Mouse (Mus musculus): ENCODE data around the gene Palm2.

Palm2 gene

GRCm38 (mm10) chr4:57704575-57704974 is 270.5 kb downstream of the Palm2 start:
- no peak for DNase-seq (ENCODE audit: low read depth)

DNA sequence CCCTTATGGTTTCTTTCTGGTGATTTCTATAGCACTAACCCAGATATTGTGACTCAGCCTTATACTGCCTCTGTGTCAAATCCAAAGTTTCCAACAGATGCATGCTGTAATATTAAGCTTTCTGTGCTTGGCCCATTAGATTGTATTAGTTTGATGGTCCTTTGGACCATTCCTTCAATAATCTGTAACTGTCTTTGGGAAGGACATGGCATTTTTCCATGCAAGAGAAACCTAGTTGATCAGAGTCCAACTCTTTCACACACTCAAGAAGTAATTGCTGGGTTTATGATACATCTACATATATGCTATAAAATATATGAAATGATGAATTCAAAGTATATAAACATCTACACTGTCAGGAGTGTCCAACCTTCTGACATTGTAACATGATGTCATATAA is 281.8 kb downstream of the Palm2 start:
- no peak for DNase-seq (ENCODE audit: low read depth)

GRCm38 (mm10) chr4:57716735-57717134 is 282.7 kb downstream of the Palm2 start:
- DNase-seq (ENCODE audit: low read depth), result no peak

- no peak for DNase-seq (ENCODE audit: low read depth)
Measured at GRCm38 (mm10) chr4:57717354-57717753, 283.3 kb downstream of the Palm2 start, which contains the start of gene Akap2. Gene Akap2 (plus strand): TSS chr4:57717657.

GRCm38 (mm10) chr4:57719370-57719769 is 285.3 kb downstream of the Palm2 start:
- no peak for DNase-seq (ENCODE audit: low read depth)

GRCm38 (mm10) chr4:57720869-57721361 is 286.9 kb downstream of the Palm2 start:
- peak; percentile 65 for DNase-seq (ENCODE audit: low read depth)

DNA sequence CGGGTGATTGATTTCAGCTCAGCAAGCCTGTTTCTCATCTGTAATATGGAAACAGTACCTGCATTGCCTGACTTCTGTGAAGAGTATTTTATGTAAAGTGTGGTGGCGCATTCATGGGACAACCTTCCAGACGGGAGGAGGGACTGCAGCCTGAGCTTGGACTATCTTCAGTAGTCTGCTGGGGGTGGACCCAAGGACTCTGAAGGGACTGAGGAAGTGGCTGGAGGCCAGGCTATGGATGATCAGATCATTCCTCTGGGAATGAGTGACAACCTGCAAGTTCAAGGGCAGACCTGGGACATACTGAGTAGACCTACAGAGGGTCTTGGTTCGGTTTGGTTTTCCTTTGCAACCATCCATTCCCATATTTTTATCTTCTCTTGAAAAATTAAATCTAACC is 288.2 kb downstream of the Palm2 start:
- DNase-seq (ENCODE audit: low read depth), result no peak

GRCm38 (mm10) chr4:57723659-57724058 is 289.6 kb downstream of the Palm2 start:
- DNase-seq (ENCODE audit: low read depth), result no peak

- DNase-seq (ENCODE audit: low read depth), result peak; percentile 47
Measured at GRCm38 (mm10) chr4:57725569-57725968, 291.5 kb downstream of the Palm2 start.

- no peak for DNase-seq (ENCODE audit: low read depth)
Measured at GRCm38 (mm10) chr4:57728611-57729183, 294.6 kb downstream of the Palm2 start.

DNA sequence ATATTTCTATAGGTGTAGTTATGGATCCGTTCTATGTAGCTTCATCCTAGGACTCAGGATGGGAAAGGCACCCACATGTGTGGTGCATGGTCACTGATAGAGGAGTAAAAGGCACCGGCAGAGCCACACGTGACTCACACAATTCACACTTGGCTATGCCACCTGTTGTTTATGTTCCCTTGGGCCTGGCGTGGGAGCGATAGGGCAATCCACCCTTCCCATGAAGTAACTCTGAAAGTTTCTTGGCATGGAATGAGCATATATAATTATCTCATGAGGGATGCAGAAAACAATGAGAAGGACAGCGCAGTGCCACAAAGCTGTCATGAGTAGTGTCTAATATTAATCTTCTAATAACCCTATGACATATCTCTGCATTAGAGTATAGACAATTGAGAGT is 296.0 kb downstream of the Palm2 start:
- no peak for DNase-seq (ENCODE audit: low read depth)

- peak; percentile 58 for DNase-seq (ENCODE audit: low read depth)
Measured at GRCm38 (mm10) chr4:57730801-57731598, 297.0 kb downstream of the Palm2 start.

DNA sequence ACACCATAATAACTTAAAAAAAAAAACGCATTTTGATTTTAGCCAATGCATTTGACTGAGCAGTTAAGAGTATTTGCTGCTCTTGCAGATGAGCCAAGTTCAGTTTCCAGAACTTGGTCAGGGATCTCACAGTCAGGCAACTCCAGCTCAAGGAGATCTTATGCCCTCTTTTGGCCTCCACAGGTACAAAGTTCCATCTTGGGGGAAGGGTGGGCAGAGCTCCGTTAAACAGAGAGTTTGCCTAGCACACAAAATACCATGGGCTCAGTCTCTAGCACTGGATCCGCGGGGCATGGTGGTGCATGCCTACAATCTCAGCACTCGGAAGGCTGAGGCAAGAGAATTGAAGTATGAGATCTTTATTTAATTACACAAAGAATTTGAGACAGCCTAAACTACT is 298.3 kb downstream of the Palm2 start:
- no peak for DNase-seq (ENCODE audit: low read depth)

- peak; percentile 65 for DNase-seq (ENCODE audit: low read depth)
Measured at GRCm38 (mm10) chr4:57733445-57733844, 299.4 kb downstream of the Palm2 start.

DNA sequence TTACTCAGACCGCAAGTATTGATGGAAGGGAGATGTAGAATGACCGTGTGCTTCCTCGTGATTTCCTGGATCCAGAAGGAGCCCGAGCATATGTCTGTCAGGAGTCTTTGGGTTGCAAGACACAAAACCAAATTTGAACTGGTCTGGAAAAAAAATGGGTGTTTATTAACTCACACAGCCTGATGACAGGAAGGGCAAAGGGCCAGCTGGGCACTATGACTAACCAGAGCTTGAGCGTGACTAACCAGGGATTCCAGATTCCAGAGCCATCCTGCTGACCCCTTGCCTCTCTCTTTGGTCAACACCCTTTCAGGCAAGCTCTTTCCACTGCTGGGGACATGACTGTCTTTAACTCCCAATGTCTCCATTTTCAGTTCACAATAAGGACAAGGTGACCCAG is 301.4 kb downstream of the Palm2 start:
- DNase-seq (ENCODE audit: low read depth), result peak; percentile 99

DNA sequence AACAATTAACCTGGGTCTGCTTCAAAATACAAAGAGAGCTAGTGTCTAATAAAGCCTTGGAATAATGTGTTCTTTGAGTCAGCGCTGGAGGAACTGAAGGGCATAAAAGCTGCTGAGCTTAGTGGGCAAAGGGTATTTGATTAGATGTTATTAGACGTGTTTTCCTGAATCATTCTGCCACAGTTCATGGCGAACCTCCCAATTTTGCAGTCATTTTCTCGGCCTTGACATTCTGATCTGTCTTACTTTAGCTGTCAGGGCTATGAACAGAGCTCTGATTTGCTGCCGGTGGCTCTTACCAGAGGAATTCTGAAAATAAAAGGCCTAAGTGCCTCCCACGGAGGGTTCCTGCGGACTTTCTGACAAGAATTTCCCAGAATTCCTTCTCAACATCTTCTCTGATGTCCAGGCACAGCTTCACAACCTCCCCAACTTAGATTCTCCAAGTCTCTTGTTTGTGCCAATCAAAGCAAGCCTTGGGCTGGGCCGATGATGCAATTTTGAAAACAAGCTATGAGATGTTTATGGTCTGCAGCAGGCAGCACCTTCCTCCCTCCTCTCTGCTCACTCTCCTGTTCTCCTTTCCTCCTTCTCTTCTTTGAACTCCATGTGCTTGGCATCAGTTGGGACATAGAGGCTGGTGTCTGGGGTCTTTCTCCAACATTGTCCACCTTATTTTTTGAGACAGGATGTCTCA is 305.0 kb downstream of the Palm2 start:
- peak; percentile 78 for DNase-seq (ENCODE audit: low read depth)

- DNase-seq (ENCODE audit: low read depth), result no peak
Measured at GRCm38 (mm10) chr4:57743325-57743929, 309.4 kb downstream of the Palm2 start.

DNA sequence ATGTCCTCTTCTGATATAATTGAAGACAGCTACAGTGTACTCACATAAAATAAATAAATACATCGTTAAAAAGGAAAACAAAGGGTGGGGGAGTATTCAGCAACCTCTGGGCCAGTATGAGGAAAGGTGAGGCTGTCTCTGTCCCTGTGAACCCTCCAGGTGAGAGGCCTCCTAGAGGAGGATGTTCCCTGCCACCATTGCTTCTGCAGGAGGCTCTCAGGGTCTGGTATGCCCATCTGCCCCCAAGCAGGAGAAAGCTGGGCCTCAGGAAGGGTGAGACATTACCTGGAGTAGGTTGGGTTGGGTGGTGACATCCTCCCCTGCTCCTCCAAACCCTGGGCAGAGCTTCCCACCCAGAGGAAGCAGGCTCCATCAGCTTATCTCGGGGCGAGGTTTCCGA is 316.6 kb downstream of the Palm2 start:
- DNase-seq (ENCODE audit: low read depth), result no peak

DNA sequence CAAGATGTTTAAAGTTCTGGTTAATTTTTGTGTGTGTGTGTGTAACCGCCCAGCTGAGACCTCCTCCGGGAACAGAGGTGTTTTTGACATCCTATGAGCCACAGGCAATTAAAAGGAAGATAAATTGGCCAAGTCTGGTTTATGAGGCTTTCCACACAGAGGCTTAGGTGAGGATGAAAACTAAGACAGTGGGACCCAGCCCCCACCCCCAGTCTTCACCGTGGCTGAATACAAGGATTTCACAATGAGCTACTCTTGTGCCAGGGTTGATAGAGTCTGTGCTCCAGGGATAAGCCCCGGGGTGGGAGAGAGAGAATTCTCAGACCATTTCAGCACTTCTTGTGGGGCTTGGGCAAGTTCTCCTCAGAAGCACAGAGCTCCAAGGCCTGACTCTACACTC is 317.0 kb downstream of the Palm2 start:
- peak; percentile 57 for DNase-seq (ENCODE audit: low read depth)

DNA sequence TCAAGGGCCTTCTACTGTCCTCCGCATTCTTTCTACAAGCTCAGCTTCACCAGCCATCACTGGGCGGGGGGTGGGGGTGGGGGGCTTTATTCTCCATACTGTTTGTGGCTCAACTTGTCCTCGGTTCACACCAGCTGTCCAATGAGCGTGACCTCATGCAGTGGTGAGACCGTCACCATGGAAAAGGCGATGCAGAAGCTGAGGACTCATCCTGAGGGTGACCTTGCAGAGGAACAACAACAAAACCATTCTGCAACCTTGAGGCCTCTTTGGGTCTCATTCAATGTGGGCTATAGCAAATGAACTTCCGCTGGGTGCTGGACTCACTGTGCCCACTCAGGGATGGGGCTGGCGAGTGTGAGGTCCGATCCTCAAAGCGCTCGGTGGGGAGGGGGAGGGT is 317.5 kb downstream of the Palm2 start:
- DNase-seq (ENCODE audit: low read depth), result no peak

- no peak for DNase-seq (ENCODE audit: low read depth)
Measured at GRCm38 (mm10) chr4:57755085-57755484, 321.0 kb downstream of the Palm2 start.

- peak; percentile 68 for DNase-seq (ENCODE audit: low read depth)
Measured at GRCm38 (mm10) chr4:57757997-57758396, 323.9 kb downstream of the Palm2 start.
